Mouse (Mus musculus) brain, embryonic 14.5 days (tissue): ENCODE measurements around the gene Vapa.

Source experiments
- CTCF ChIP-seq: fragments of 200-500 bp; IDR thresholded peaks from 2 replicates; pipeline ENCODE4 v1.5.1; 2012; ENCODE audit warnings: inconsistent platforms, mild to moderate bottlenecking, moderate library complexity, borderline replicate concordance; ENCODE audit not compliant: insufficient read depth, insufficient read length; ENCODE audit errors: extremely low read depth
- POLR2A ChIP-seq: fragments of 200-500 bp; IDR thresholded peaks from 2 replicates; pipeline ENCODE4 v1.6.1; 2012; ENCODE audit warnings: mild to moderate bottlenecking, inconsistent platforms, borderline replicate concordance; ENCODE audit not compliant: poor library complexity, insufficient read depth, insufficient read length, severe bottlenecking; ENCODE audit errors: extremely low read depth

GRCm38 (mm10) chr17:65581440-65581839 is 31.9 kb downstream of the Vapa start:
- TF ChIP-seq POLR2A (no peak), CTCF (no peak)
